In the genomic region with DNA sequence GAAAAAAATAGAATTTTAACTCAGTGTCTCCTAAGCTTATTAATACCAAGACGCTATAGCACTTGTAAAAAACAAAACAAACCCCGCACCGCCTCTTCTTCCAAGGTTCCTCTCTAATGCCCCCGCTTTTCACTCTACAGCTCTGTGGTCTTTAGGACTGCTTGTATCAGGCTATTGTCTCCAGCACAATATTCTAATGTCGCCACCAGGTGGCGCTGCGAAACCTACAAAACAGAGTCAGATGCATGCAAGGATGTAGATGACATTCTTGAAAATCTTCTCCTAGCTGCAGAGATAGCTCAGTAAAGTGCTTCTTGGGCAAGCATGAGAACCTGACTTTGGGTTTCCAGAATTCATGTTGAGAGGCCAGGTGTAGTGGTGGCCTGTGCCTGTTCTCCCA, we compare ENCODE assay signal across 8 mouse cellular contexts.
DNase-seq lines count a peak whose midpoint lies in the region; ATAC-seq lines count a peak whose summit lies in the region.

No protein-coding gene starts in this region.

- peak; percentile 37 to 40 for DNase-seq in B cell, adult 2 months
- peak; percentile 4 for DNase-seq in T-cell, adult 2 months (ENCODE audit: low spot score)
- peak; percentile 81 to 82 for DNase-seq in cerebellum, postnatal 10 days
- DNase-seq in frontal cortex, postnatal 25 days (ENCODE audit: low spot score in 2 of 2), result peak; percentile 67 to 74
- DNase-seq in kidney, postnatal 4 days, result peak; percentile 79
- DNase-seq in lung, adult 18-20 months, result peak; percentile 19 to 37
- DNase-seq in retina, postnatal 7 days (ENCODE audit: low read depth, low spot score), result peak; percentile 80

- no peak for ATAC-seq in inflammation-experienced regulatory T-cells, adult 6 months

Comparison
In these comparisons a context has a peak if more than half of its experiments do, and no peak if none do; other contexts are left out.
1. DNase-seq: peak in every context shown above with its lines; median percentile 82 in cerebellum, postnatal 10 days; 80 in retina, postnatal 7 days; 79 in kidney, postnatal 4 days; 70 in frontal cortex, postnatal 25 days; 38 in B cell, adult 2 months; 28 in lung, adult 18-20 months; 4 in T-cell, adult 2 months.